Mouse (Mus musculus): ENCODE measurements around the gene Tnfrsf13c.

Gene Tnfrsf13c

GRCm38 (mm10) chr15:82184656-82185055, 39.5 kb downstream of the Tnfrsf13c start:
- no peak for DNase-seq (ENCODE audit: inconsistent age in 2 of 2, low spot score in 1 of 2)

- no peak for DNase-seq (ENCODE audit: inconsistent age in 2 of 2, low spot score in 1 of 2)
Measured at GRCm38 (mm10) chr15:82184183-82184582, 40.0 kb downstream of the Tnfrsf13c start.

- DNase-seq (ENCODE audit: inconsistent age in 2 of 2, low spot score in 1 of 2): no peak
Measured at GRCm38 (mm10) chr15:82183596-82183995, 40.6 kb downstream of the Tnfrsf13c start.

GRCm38 (mm10) chr15:82182311-82182710, 41.9 kb downstream of the Tnfrsf13c start:
- no peak for DNase-seq (ENCODE audit: inconsistent age in 2 of 2, low spot score in 1 of 2)

- no peak for DNase-seq (ENCODE audit: inconsistent age in 2 of 2, low spot score in 1 of 2)
Measured at GRCm38 (mm10) chr15:82181131-82181530, 43.0 kb downstream of the Tnfrsf13c start.

GRCm38 (mm10) chr15:82177743-82178290, 46.4 kb downstream of the Tnfrsf13c start:
- DNase-seq (ENCODE audit: inconsistent age in 2 of 2, low spot score in 1 of 2): no peak

- peak; percentile 21 to 75 for DNase-seq (ENCODE audit: inconsistent age in 2 of 2, low spot score in 1 of 2)
Measured at GRCm38 (mm10) chr15:82175091-82175490, 49.1 kb downstream of the Tnfrsf13c start.

- no peak for DNase-seq (ENCODE audit: inconsistent age in 2 of 2, low spot score in 1 of 2)
Measured at GRCm38 (mm10) chr15:82172648-82173047, 51.5 kb downstream of the Tnfrsf13c start.
